Comparison of ENCODE assay signal across 8 mouse cellular contexts in genomic region chr15:98895635-98896589, GRCm38 (mm10). TPM values are rescaled to one million over a fixed set of nuclear protein-coding genes. Genes with fewer than 3 reads are reported as not detected.
DNase-seq lines count a peak whose midpoint lies in the region; ATAC-seq and TF ChIP-seq lines count a peak whose summit lies in the region.

No protein-coding gene starts in this region.

- peak overlapping the region; percentile 69 for H3K4me3 ChIP-seq in E14TG2a.4 (replicated peaks; ENCODE audit: low read length)
- H3K4me3 ChIP-seq in forebrain, embryonic 14.5 days (ENCODE audit: low read depth, low read length) = peak overlapping the region; percentile 17
- peak overlapping the region; percentile 52 for H3K4me3 ChIP-seq in intestine, postnatal 0 days (ENCODE audit: low read depth, low read length)

- H3K4me1 ChIP-seq in E14TG2a.4 (replicated peaks; ENCODE audit: low read depth, low read length) = peaks cover 75% of the 10 kb centered on the region
- H3K4me1 ChIP-seq in forebrain, embryonic 14.5 days (ENCODE audit: control insufficient read depth, insufficient read depth, low read length) = peaks cover 15% of the 10 kb centered on the region; the same call in 1 of the 2 replicates
- H3K4me1 ChIP-seq in intestine, postnatal 0 days (replicated peaks; ENCODE audit: control insufficient read depth, insufficient read depth, low read length) = peaks cover 16% of the 10 kb centered on the region

- H3K9ac ChIP-seq in forebrain, embryonic 14.5 days (ENCODE audit: low read length) = peak overlapping the region; percentile 22
- H3K9ac ChIP-seq in intestine, postnatal 0 days (ENCODE audit: low read depth, low read length) = no peak overlapping the region

- no peak for ATAC-seq in forebrain, embryonic 14.5 days
- ATAC-seq in intestine, postnatal 0 days = no peak
- no peak for ATAC-seq in activated CD4-positive, CD25-positive, alpha-beta regulatory T cell, adult 4 months

- no peaks in the 10 kb centered on the region for H3K9me3 ChIP-seq in E14TG2a.4 (ENCODE audit: low read length)
- H3K9me3 ChIP-seq in forebrain, embryonic 14.5 days (replicated peaks; ENCODE audit: control insufficient read depth, low read length) = no peaks in the 10 kb centered on the region
- no peaks in the 10 kb centered on the region for H3K9me3 ChIP-seq in intestine, postnatal 0 days (ENCODE audit: control insufficient read depth)

- H3K4me2 ChIP-seq in forebrain, embryonic 14.5 days (ENCODE audit: low read length) = peak overlapping the region; percentile 42
- peak overlapping the region; percentile 58 for H3K4me2 ChIP-seq in intestine, postnatal 0 days (replicated peaks; ENCODE audit: low read depth)

- H3K27ac ChIP-seq in forebrain, embryonic 14.5 days (ENCODE audit: low read depth, low read length) = no peak overlapping the region
- H3K27ac ChIP-seq in intestine, postnatal 0 days (ENCODE audit: low read depth, low read length) = peak overlapping the region; percentile 50; the same call in 1 of the 2 replicates

- WGBS in forebrain, embryonic 14.5 days = 1% methylated on average over 41 of the region's 41 CpGs
- 5% methylated on average over 41 of the region's 41 CpGs for WGBS in intestine, postnatal 0 days

- no peak for TF ChIP-seq CTCF in E14TG2a.4 (conservative IDR thresholded peaks at IDR 0.05; ENCODE audit: low read length)
- no peak for TF ChIP-seq CTCF in intestine, postnatal 0 days (IDR thresholded peaks at IDR 0.05; ENCODE audit: low read depth)

- DNase-seq in NIH3T3 (ENCODE audit: low read depth) = peak; percentile 54
- peak; percentile 34 for DNase-seq in forebrain, embryonic 14.5 days (ENCODE audit: low spot score)
- peak; percentile 62 for DNase-seq in lung, postnatal 14 days
- DNase-seq in layer of hippocampus, postnatal 25 days (ENCODE audit: extremely low spot score in 1 of 2, low spot score in 1 of 2) = no peak
- DNase-seq in cerebellum, postnatal 36 days = no peak

- H3K36me3 ChIP-seq in E14TG2a.4 (ENCODE audit: insufficient read depth, low read length) = no peaks in the 10 kb centered on the region
- no peaks in the 10 kb centered on the region for H3K36me3 ChIP-seq in forebrain, embryonic 14.5 days (ENCODE audit: control insufficient read depth, insufficient read depth, low read length)
- H3K36me3 ChIP-seq in intestine, postnatal 0 days (ENCODE audit: control insufficient read depth, insufficient read depth) = no peaks in the 10 kb centered on the region

- peaks cover 81% of the 10 kb centered on the region for H3K27me3 ChIP-seq in E14TG2a.4 (ENCODE audit: insufficient read depth, low read length)
- peaks cover 80% of the 10 kb centered on the region for H3K27me3 ChIP-seq in forebrain, embryonic 14.5 days (replicated peaks; ENCODE audit: control insufficient read depth, insufficient read depth, low read length)
- H3K27me3 ChIP-seq in intestine, postnatal 0 days (replicated peaks; ENCODE audit: control insufficient read depth, insufficient read depth, low read length) = peaks cover 66% of the 10 kb centered on the region

RNA-seq across cellular contexts. Expression of gene Rhebl1, which starts 1.6 kb away (rescaled TPM):
- 30.3 and 33.5 TPM in 2 replicates for polyA plus RNA-seq in forebrain, embryonic 14.5 days (2014; fragmentation: Nextera tagmentation; extraction: Ambion mirVana)
- polyA plus RNA-seq in intestine, postnatal 0 days (2015; fragmentation: Nextera tagmentation; extraction: Ambion mirVana) = 9.4 and 9.7 TPM in 2 replicates
- 1 to 10 TPM; 4.7 to 7.7 TPM for total RNA-seq in layer of hippocampus, postnatal 25 days (2021)
- 1 to 10 TPM; 8.7 to 8.8 TPM for polyA plus RNA-seq in activated CD4-positive, CD25-positive, alpha-beta regulatory T cell, adult 4 months (2017; shearing (Covaris generic))

RNA-seq across cellular contexts. Expression of gene Dhh, which starts 2.4 kb away (rescaled TPM):
- polyA plus RNA-seq in forebrain, embryonic 14.5 days (2014; fragmentation: Nextera tagmentation; extraction: Ambion mirVana) = 0.18 and 0.36 TPM in 2 replicates
- 0.88 and 0.93 TPM in 2 replicates for polyA plus RNA-seq in intestine, postnatal 0 days (2015; fragmentation: Nextera tagmentation; extraction: Ambion mirVana)
- under 1 TPM; 0.17 to 0.19 TPM for total RNA-seq in layer of hippocampus, postnatal 25 days (2021)
- polyA plus RNA-seq in activated CD4-positive, CD25-positive, alpha-beta regulatory T cell, adult 4 months (2017; shearing (Covaris generic)) = under 1 TPM; 0.11 to 0.15 TPM

RNA-seq across cellular contexts. Expression of gene Lmbr1l, which starts 22.1 kb away (rescaled TPM):
- 10.9 TPM in 2 replicates for polyA plus RNA-seq in forebrain, embryonic 14.5 days (2014; fragmentation: Nextera tagmentation; extraction: Ambion mirVana)
- 27.0 and 30.6 TPM in 2 replicates for polyA plus RNA-seq in intestine, postnatal 0 days (2015; fragmentation: Nextera tagmentation; extraction: Ambion mirVana)
- total RNA-seq in layer of hippocampus, postnatal 25 days (2021) = 10 to 100 TPM; 11.5 to 17.9 TPM
- polyA plus RNA-seq in activated CD4-positive, CD25-positive, alpha-beta regulatory T cell, adult 4 months (2017; shearing (Covaris generic)) = 10 to 100 TPM; 24.2 to 42.0 TPM

RNA-seq across cellular contexts. Expression of gene Kmt2d, which starts 24.9 kb away (rescaled TPM):
- 8.0 and 12.2 TPM in 2 replicates for polyA plus RNA-seq in forebrain, embryonic 14.5 days (2014; fragmentation: Nextera tagmentation; extraction: Ambion mirVana)
- 5.3 and 6.5 TPM in 2 replicates for polyA plus RNA-seq in intestine, postnatal 0 days (2015; fragmentation: Nextera tagmentation; extraction: Ambion mirVana)
- total RNA-seq in layer of hippocampus, postnatal 25 days (2021) = 100 to 1,000 TPM in 1 of 2 experiments, 10 to 100 TPM in 1; 65.4 to 102 TPM
- polyA plus RNA-seq in activated CD4-positive, CD25-positive, alpha-beta regulatory T cell, adult 4 months (2017; shearing (Covaris generic)) = 10 to 100 TPM; 21.7 to 29.2 TPM

RNA-seq across cellular contexts. Expression of gene Tuba1b, which starts 38.5 kb away (rescaled TPM):
- 1,499 and 1,719 TPM in 2 replicates for polyA plus RNA-seq in forebrain, embryonic 14.5 days (2014; fragmentation: Nextera tagmentation; extraction: Ambion mirVana)
- polyA plus RNA-seq in intestine, postnatal 0 days (2015; fragmentation: Nextera tagmentation; extraction: Ambion mirVana) = 391 and 435 TPM in 2 replicates
- 100 to 1,000 TPM; 478 to 525 TPM for total RNA-seq in layer of hippocampus, postnatal 25 days (2021)
- polyA plus RNA-seq in activated CD4-positive, CD25-positive, alpha-beta regulatory T cell, adult 4 months (2017; shearing (Covaris generic)) = 100 to 1,000 TPM; 510 to 711 TPM

Comparison
In these comparisons a context has a peak if more than half of its experiments do, and no peak if none do; other contexts are left out.
1. H3K4me3 ChIP-seq: peak in every context shown above with its lines; median percentile 69 in E14TG2a.4; 52 in intestine, postnatal 0 days; 17 in forebrain, embryonic 14.5 days.
2. DNase-seq: peak in NIH3T3 (single experiment), forebrain, embryonic 14.5 days (single experiment) and lung, postnatal 14 days (single experiment); none in layer of hippocampus, postnatal 25 days (0 of 2) and cerebellum, postnatal 36 days (0 of 2).